Mouse (Mus musculus): ENCODE measurements around the gene Cdh23.

DNA sequence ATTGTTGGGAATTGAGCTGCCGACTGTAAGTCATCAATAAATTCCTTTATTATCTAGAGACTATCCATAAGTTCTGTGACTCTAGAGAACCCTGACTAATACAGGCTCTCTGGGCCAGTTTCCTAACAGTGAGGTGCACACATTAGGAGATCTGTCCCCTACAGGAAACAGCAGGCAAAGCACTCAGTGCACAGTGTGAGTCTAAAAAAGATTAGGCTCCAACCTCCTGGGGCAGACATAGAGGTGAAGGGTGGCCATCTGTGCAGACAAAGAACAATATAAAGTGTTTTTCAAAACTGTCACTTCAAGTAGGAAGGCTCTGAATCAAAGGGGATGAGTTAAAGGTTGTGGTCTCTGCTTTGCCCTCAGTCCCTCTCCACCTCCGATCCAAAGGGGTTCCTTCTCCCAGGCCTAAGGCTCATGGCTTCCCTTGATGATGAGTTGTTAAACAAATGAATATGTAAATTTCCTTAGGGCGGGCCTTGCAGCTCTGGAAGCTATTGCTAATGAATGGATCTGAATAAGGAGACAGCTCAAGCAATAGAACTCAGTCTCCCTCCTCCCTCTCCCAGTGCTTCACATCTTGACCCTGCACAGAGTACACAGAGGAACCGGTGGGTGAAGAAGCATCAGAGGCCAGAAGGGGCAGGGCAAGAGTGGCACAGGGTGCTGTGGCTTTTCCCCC is 143.2 kb downstream of the Cdh23 start:
- TF ChIP-seq GATA1 (IDR thresholded peaks at IDR 0.05; ENCODE audit: borderline replicate concordance, low read length) (no peak), FLI1 (IDR thresholded peaks at IDR 0.05; ENCODE audit: low read length) (no peak)
